Mouse (Mus musculus): ENCODE measurements at regions not wholly inside any gene's neighbourhood (a gene's known extent, or its start where the extent isn't known, plus 50 kb on each side); places are given as distances from the start of the nearest gene placed in this dataset.

GRCm38 (mm10) chr16:78449231-78449630 lies 72.2 kb upstream of the Btg3 start:
- no peak for TF ChIP-seq CTCF (IDR thresholded peaks at IDR 0.05; ENCODE audit: low read depth, low read length)
- TF ChIP-seq POLR2A (IDR thresholded peaks at IDR 0.05; ENCODE audit: extremely low read depth, insufficient read depth, low read length): no peak
